ENCODE assay signal across 15 mouse cellular contexts in the genomic region with DNA sequence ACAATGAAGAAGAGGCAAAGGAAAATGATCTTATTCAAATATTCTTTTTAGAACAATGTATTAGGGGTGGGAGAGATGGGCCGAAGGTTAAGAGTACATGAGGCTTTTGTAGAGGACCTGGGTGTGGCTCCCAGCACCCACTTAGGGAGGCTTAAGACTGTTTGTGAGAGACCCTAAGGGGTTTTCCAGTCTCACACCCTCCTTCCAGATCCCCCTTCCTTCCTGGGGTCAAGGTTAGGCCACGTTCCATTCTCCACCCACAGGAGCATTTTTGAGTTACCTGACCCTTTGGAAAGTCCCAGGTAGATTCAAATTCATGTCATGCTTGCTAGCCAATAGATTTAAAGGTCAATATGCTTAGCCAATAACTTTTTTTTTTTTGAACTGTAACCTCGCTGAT.
"Had no signal": no experiment of that assay in that cellular context is flagged by ENCODE, and none has a peak within 500 bp of the region (broad histone marks: within the 10 kb centered on the region; RNA-seq: fewer than 3 reads in every experiment).

No protein-coding gene starts in this region.

- H3K9me3 ChIP-seq: neural tube, embryonic 15.5 days; stomach, embryonic 15.5 days had no signal

- DNase-seq: retina, postnatal 1 day; right cerebral cortex, adult 18-20 months; right cerebral cortex, postnatal 14 days; right cerebral cortex, postnatal 25 days; right cerebral cortex, postnatal 4 days; spleen, adult 18-20 months; thymus, adult 18-20 months; thymus, adult 2 months; thymus, postnatal 14 days; thymus, postnatal 25 days; thymus, postnatal 36 days; thymus, postnatal 4 days had no signal

- H3K36me3 ChIP-seq: neural tube, embryonic 15.5 days; stomach, embryonic 15.5 days had no signal

- H3K27me3 ChIP-seq: neural tube, embryonic 15.5 days; stomach, embryonic 15.5 days had no signal

- H3K4me1 ChIP-seq: stomach, embryonic 15.5 days had no signal

- H3K27ac ChIP-seq: neural tube, embryonic 15.5 days; stomach, embryonic 15.5 days; stomach, postnatal 0 days had no signal

- H3K9ac ChIP-seq: neural tube, embryonic 15.5 days; stomach, embryonic 15.5 days had no signal

- H3K4me3 ChIP-seq: neural tube, embryonic 15.5 days; stomach, embryonic 15.5 days had no signal

- H3K4me2 ChIP-seq: neural tube, embryonic 15.5 days; stomach, embryonic 15.5 days had no signal
